Mouse (Mus musculus): ENCODE measurements at regions not wholly inside any gene's neighbourhood (a gene's known extent, or its start where the extent isn't known, plus 50 kb on each side); places are given as distances from the start of the nearest gene placed in this dataset.

- TF ChIP-seq POLR2AphosphoS5 (IDR thresholded peaks at IDR 0.05; ENCODE audit: borderline replicate concordance, low read depth, low read length), result no peak
- no peak for TF ChIP-seq MAX (IDR thresholded peaks at IDR 0.05; ENCODE audit: low read length)
- no peak for TF ChIP-seq CHD2 (IDR thresholded peaks at IDR 0.05; ENCODE audit: low read length)
Measured at GRCm38 (mm10) chr4:54651646-54652110, 293.2 kb upstream of the Zfp462 start.
